Mouse (Mus musculus) heart, postnatal 10 days (tissue): ENCODE results near the gene Hoxa3. TPM values are rescaled to one million over a fixed set of nuclear protein-coding genes. Genes with fewer than 3 reads are reported as not detected.
A peak's percentile ranks its signal among the peaks of the same experiment; 100 is the strongest.

Experiments used
- DNase-seq, 2 experiments: peaks; one replicate each; pipeline ENCODE4 v3.0.0; 2021
- intact Hi-C: fragments of 180-260 bp; cut with DNase I; formaldehyde crosslinking; loops from one replicate; pipeline ENCODE4 v1.15.1; 2025
- total RNA-seq, 2 experiments: library from RNA; stranded (reverse); gene quantifications; 2 replicates each; pipeline ENCODE4 v1.2.3; 2021

Gene Hoxa3
- total RNA-seq, 2 experiments from 2014 or later = 1.5 TPM

DNA sequence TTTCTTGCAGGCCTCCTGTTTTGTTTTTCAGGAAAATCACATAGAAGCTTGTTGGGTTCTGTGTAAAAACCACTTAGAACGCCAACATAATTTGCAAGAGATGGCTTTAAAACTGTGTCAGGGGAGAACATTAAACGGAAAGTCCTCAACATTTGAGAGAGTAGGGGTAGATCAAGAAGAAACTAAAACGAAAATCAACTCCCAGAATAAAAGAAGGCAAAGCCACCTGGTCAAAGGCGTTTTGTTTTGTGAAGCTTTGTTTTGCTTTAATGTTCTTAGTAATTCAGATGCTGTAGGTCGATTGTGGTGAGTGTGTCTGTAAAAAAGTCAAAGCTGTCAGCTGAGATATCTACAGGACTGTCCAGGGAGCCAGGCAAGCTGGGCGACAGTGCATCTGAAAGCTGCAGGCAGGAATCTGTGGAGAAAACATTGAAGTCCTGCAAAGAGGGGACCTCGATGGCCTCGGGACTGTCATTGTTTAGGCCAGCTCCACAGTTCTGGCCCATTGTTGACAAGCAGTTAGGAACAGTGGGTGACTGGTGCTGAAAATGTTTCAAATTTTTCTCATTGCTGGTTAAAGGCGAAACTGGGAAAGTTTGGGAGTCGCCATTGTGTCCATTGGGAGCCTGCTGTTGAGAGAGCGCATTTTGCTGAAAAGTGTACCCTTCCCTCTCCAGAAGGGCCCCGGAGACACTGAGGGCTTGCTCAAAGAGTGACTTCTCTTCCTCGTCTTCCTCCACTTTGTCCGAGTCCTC is 50.3 kb downstream of the Hoxa3 start:
- intact Hi-C loops = loop anchor here (2.0 to 5.0 kb wide), 3 partner anchors 28 to 990 kb away; partner anchors contain the start of gene Hoxa4
- DNase-seq = no peak

DNA sequence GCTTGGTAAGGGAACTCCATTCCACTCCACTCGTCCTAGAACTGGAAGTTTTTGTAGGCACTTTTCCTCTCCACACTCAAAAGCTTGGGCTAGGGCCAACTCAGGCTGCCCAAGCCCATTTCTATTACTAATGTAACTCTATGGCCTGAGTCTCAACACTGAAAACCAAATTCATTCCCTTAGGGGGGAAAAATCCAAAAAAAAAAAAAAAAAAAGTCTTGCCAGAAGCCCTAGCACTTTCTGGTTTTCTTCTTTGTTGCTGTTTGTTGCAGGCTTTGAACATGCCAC is 51.1 kb downstream of the Hoxa3 start:
- intact Hi-C loops = loop anchor here (2.0 to 5.0 kb wide), 3 partner anchors 29 to 990 kb away; partner anchors contain the start of gene Hoxa4
- DNase-seq = no peak

DNA sequence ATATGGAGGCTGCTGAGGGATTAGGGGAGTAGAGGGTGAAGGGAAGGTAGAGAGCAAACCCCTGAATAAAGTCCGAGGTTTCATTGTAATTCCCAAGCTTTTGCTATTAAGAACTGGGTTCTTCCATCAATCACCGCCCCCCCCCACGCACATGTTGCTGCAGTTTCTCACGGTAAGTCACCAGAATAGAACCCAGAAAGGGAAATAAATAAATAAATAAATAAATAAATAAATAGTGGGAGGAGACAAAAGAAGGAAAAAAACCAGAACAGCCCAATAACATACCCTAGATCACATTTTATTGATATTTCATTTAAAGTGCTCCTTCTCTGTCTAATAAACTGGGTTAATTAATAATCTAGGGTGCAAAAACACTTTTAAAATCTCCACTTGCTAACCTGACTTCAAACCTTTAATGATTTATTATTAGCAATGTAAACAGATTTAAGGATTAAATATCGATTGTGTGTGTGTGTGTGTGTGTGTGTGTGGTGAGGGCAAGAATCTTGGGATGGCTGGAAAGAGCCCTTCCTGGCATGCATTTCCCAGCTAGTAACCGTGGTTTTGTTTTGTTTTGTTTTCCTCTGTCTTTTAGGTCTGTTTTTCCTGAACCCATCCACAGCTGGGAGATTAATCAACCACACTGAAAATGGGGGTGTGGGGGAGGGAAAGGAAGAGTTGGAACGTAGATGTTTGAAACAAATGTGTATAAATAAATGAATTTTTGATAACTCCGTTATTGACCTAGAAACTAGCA is 51.6 kb downstream of the Hoxa3 start:
- no peak for DNase-seq
- intact Hi-C loops = loop anchor here (2.0 to 5.0 kb wide), 3 partner anchors 29 to 989 kb away; partner anchors contain the start of gene Hoxa4

DNA sequence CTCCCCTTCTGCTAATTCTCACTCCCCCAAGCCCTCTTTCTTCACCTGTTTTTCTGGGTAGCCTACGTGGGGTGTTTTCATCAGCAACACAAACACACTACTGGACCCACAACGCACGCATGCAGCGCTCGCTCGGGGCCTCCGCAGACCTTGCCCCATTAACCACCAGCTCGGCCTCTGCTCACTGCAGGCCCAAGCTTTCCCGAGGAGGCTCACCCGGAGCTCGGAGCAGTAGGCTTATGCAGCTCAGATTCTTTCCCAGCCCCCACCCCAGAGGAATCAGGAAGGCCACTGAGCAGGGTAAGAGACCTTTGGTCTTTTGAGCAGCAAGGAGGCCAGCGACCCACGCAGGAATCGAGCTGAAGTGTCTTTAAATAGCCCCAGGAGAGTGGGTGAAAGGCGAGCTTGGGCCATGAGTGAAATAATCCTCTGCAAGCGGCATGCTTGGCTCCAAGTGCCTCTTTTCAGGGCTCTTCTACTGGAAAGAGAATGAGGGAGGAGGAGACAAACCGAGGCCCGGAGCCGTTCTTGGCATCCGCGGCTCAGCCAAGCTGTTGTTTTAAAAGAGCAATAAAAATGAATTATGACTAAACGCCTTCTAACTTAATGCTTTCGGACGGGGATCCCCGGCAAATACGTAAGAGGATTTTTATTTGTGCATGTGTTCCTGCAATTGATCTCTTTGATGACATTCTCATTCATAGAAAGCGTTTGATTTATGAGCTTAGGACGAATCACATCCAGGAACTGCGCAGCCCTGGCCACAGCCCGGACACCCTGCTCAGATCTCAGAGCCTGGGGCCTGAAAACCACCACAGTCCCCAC is 52.4 kb downstream of the Hoxa3 start:
- peak in 1 of 2 experiments; percentile 54 for DNase-seq
- intact Hi-C loops = loop anchor here (5.0 kb wide), 2 partner anchors 157 to 988 kb away; no protein-coding TSS in a partner anchor

DNA sequence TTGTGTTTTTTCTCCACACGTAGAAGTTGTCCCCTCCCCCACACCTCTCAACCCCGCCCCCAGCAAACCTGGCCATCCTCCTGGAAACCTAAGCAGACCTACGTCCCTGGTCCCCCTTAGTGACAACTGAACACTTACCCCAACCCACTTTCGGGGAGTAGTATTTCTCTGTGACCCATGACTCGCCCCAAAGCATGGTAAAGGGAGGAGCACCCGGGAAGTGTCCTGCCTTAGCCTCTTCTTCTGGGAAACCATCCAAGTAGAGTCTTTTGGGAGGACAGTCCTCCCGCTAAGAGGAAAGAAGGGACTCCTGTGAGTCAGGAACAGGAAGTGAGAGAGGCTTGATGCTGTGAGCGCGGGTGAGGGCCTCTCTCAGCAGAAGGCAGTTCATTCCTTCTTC is 53.2 kb downstream of the Hoxa3 start:
- DNase-seq = peak in 1 of 2 experiments; percentile 18
- intact Hi-C loops = loop anchor here (2.0 to 5.0 kb wide), 4 partner anchors 73 to 988 kb away; partner anchors contain the start of gene Skap2

DNA sequence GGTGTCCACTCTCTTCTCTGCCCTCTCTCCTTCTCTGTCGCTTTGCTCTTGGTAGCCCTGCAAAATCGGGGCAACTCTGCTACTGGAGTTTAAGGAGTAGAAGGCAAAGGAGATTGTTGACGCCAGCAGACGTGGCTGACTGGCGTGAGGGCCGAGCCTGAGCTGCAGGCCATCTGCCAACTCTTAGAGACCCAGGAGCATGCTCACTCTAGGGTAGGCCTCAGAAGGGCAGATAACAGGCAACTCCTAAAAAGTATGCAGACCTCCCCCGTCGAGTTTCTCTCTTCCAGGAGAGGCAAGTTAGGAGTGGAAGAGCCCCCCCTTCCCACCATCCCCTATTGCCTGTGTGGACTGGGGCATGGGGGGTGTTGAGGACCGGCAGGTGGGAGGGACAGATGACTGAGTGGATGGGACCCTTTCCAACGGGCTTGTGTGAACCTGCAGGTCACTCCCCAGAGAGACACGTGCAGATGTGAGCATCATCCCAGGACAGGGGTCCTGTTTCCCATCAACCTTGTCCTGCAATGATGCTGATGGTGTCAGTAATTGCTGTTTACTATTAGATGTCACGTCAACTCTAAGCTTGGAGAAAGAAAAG is 53.9 kb downstream of the Hoxa3 start:
- DNase-seq = no peak
- intact Hi-C loops = loop anchor here (2.0 to 5.0 kb wide), 2 partner anchors 72 to 146 kb away; partner anchors contain the start of gene Skap2

DNA sequence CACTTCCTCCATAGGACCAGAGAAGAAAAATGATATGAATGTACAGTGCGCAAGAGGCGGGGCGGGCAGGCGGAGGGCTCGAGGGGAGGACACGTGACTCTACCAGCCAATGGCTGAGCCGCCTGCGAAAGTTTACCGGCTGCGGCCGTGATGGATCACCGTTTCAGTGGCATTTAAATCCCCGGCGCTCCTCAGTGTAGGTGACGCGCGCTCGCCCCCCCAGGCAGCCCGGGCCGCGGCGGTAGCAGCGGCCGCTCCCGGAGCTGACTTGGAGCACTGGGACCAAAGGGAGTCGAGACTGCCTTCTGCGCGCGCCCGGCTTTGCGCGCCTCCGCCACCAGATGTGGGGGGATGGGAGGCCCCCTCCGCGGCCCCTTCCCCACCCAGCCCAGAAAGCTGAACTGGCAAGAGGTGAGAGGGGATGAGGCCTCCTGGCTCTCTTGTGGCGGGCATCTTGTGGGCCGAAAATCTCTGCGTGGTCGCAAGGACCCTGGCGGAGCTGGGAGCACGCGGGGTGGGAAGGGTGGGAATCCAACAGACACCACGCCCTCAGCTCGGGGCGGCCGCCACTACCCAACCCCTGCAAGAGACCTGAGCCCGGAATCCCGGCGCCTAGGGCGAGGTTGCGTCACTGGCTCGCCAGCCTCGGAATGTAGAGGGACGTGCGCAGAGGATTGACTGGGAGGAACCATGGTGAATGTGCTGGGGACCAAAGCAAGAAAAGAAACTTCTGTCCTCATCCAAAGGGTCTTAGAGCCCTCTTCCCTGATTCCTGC is 54.7 kb downstream of the Hoxa3 start, which contains the start of gene Hoxa1:
Hoxa1 (minus strand) TSS at position 42 of the 776 bp plus-strand sequence.
- intact Hi-C loops = loop anchor here (2.0 to 5.0 kb wide), 2 partner anchors 71 to 146 kb away; partner anchors contain the start of gene Skap2
- peak; percentile 69 to 70 for DNase-seq

DNA sequence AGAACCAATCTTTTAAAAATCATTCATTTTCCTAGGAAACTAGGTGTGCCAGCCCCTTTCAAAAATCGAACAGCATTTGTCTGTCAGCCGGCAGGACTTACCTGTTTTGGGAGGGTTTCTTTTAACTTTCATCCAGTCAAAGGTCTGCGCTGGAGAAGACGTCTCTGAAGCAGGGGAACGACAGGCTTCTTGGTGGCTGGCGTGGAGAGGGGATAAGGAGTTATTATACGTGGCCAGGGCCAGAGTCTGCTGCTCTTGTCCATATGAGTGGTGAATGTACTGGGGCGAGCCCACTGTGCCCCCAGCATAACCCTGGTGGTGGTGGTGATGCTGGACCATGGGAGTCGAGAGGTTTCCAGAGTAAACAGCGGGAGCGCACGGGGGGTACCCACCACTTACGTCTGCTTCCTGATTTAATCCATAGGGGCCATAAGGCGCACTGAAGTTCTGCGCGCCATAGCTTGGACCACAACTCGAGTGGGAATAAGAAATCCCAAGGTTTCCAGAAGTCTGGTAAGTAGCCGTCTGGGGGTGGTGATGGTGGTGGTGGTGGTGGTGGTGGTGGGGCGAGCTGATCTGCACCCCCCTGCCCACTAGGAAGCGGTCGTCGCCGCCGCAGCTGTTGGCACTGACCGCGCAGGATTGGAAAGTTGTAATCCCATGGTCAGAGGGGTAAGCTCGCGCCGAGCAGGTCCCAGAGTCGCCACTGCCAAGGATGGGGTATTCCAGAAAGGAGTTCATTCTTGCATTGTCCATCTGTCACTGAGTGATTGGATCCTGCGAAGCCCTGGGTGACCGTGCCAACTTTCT is 55.5 kb downstream of the Hoxa3 start:
- DNase-seq = peak in 1 of 2 experiments; percentile 3
- intact Hi-C loops = loop anchor here (2.0 to 5.0 kb wide), 2 partner anchors 70 to 145 kb away; partner anchors contain the start of gene Skap2

DNA sequence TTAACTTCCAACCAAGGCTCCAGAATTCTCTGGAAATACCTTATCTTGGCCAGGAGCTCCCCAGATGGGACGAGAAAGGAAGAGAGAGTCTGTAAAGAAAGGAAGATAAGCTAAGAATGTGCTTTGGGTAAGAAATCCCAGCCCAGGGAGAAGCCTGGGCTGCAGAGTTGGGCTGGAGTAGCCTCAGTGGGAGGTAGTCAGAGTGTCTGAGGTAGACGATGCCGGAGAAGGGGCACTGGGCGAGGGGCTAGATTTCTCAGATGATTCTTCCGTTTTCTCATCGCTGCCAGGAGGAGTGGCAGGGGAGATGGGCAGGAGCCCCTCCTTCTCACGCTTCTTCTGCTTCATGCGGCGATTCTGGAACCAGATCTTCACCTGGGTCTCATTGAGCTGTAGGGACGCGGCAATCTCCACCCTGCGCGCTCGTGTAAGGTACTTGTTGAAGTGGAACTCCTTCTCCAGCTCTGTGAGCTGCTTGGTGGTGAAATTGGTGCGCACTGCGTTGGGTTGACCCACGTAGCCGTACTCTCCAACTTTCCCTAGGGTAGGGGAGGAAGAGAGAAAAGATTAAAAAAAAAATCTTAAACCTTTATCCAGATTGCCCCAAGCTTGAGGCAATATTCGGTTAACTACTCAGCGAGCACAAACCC is 56.5 kb downstream of the Hoxa3 start:
- intact Hi-C loops = loop anchor here (5.0 kb wide), 1 partner anchor 69 kb away; no protein-coding TSS in a partner anchor
- DNase-seq = no peak

DNA sequence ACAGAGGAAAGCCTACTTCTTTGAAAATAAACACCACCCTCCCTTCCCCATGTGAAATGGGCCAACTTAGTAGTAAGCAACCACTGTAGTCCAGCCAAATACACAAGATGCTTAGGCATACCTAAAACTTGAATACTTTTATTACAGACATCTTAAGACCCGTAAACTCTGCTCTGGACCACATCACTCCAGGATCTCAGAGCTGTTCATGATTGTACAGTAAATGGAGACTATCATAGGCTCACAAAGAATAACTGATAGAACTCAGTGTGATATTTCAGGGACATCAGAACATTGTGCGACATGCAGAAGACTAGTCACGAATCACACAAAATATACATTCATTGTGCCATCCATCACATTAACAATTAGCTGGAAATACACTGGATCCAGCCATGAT is 57.7 kb downstream of the Hoxa3 start:
- DNase-seq = no peak
- intact Hi-C loops = loop anchor here (5.0 kb wide), 1 partner anchor 68 kb away; no protein-coding TSS in a partner anchor

DNA sequence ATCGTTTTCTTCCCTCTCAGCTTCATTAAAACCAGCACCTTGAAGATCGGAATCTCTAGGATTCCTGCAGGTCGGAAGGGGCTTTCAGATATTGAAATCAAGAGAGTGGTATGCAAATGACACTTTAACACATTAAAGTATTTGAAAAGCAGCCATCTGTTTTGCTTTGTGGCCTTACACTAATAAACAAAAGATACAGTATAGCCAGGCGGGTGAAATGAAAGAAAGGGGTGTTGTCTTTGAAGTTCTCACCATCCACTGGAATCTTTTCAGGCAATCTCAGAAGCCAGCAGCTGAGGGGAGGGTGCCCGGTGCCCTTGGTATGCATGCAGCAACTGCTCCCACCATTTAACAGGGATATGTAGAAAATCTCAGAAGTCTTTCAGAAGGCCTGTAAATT is 59.1 kb downstream of the Hoxa3 start:
- no peak for DNase-seq
- intact Hi-C loops = no loop called here

DNA sequence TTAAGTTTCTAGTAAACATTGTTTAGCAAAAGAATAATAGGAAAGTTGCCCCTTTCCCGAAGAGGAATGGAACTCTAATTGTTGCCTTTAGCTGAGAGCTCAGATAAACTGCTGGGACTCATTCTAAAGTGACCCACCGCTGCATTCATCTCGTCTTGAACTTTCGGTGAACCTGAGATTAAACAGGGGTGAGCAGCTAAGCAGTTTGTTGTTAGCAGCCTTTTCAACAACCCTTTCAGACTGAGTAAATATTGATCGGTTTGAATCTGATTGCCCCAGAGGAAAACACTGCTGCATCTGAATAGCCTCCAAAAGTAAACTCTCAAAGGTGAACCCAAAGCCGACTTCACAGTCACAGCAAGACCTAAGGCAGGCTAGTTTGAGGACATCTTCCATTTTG is 59.9 kb downstream of the Hoxa3 start:
- DNase-seq = no peak
- intact Hi-C loops = no loop called here

DNA sequence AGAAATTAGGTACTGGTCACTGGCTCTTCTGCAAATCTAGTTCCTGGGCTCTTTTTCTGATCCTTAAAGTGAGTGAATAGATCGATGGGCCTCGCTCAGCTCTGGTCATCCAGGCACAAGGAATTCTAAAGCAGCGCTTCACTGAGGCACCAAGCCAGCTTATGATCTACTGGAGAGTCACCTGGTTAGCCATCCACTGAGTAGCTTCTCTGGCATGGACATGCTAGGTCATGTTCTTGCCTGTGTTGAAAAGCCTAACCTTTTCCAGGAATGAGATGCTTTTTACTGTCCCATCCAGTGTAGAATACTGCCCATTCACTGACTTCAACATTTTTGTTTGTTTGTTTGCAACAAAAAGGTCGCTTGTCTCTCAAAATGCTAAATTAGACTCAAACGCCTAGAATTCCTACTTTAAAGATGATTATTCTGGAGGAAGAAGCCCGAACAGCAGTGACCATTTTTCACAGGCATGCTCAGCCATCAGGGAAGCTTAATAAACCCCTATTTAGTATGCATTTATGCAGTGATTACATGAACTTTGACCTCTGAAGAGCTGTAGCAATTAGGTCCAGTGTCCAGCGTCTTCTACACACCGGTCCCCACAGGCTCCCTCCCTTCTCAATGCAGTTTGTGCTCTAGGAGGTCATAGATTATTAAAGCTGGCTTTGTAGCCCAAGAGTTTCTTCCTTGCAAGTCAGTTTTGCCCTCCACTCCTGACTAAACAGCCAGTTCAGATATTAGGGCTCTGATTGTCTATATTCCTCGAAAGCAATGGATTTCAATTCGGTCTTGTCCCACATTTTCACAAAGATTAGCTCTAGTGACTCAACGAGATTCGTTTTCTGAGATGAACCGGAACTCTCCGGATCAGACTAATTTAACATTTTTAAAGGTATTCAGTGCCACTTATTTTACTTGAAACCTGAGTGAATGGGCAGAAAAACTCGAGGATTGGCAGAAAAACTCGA is 60.6 kb downstream of the Hoxa3 start:
- intact Hi-C loops = no loop called here
- no peak for DNase-seq

DNA sequence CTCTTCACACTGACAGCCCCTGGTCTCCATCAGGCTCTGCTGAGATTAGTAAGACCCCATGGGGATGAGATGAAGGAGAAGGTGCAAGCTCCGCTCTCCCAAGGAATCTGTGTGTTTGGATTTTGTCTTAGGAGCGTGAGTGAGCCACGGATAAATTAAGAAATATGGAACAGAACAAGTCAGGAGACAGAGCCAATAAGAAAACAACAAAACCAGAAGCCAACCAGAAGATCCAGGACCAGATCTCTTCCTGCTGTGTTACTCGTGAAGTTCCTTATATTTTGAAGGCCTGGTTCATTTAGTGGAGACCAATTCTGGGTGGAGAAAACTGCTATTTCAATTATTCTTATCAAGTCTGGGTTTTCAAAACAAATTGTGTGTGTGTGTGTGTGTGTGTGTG is 61.6 kb downstream of the Hoxa3 start:
- intact Hi-C loops = no loop called here

DNA sequence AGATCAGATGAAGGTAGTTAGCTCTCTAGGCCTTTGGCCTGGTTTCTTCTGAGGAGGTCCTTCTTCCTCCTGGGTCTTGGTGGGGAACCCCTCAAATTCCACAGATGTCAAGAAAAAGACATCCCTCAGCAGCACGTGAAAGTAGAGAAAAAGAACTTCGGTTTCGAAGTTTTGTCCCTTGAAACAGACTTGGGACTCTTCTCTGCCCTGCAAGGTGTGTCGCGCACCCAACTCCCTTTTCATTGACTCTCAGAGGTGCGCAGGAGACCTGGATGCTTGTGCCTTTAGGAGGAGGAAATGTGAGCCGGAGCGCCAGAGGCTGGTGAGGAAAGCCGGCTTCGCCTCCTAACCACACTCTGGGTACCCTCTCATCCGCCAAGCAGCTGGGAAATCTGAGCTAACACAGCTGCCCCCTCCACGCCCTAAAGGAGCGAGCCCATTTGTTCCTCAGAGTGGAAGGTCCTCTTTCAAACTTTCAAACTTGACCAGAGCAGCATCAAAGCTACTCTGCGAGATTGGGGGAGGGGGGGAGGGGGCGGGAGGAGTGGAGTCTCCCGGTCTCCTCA is 62.7 kb downstream of the Hoxa3 start:
- no peak for DNase-seq
- intact Hi-C loops = no loop called here

More for the DNA sequence above, 61.6 kb downstream of the Hoxa3 start:
- DNase-seq = no peak

DNA sequence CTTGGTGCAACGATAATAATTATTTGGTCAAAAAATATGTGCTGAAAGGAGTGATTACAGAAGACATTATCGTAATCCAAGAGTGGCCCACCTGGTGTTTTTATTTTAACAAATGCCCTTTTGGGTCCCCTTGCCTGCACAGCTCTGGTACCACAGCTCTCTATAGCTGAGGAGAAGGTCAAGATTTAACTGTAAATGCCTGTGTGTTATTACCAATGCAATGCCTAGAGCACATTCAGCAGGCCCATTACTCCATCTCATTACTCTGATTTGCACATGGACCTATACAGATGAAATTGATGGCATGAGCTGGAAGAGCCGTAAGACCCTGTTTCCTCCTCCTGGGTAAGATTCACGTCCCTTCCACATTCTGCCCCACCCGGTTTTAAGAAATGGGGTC is 74.0 kb downstream of the Hoxa3 start:
- intact Hi-C loops = no loop called here
- DNase-seq = no peak
